Mouse (Mus musculus) liver, postnatal 0 days (tissue): ENCODE data around the gene Slc22a14.

ENCODE experiments used
- CTCF ChIP-seq: sonication (generic); IDR thresholded peaks from 2 replicates; pipeline ENCODE4 v1.5.1; 2016; ENCODE audit warnings: antibody characterized with exemption, low read depth
- EP300 ChIP-seq: IDR thresholded peaks from 2 replicates; pipeline ENCODE4 v1.6.1; 2016; ENCODE audit warnings: antibody characterized with exemption, low read depth, mild to moderate bottlenecking

DNA sequence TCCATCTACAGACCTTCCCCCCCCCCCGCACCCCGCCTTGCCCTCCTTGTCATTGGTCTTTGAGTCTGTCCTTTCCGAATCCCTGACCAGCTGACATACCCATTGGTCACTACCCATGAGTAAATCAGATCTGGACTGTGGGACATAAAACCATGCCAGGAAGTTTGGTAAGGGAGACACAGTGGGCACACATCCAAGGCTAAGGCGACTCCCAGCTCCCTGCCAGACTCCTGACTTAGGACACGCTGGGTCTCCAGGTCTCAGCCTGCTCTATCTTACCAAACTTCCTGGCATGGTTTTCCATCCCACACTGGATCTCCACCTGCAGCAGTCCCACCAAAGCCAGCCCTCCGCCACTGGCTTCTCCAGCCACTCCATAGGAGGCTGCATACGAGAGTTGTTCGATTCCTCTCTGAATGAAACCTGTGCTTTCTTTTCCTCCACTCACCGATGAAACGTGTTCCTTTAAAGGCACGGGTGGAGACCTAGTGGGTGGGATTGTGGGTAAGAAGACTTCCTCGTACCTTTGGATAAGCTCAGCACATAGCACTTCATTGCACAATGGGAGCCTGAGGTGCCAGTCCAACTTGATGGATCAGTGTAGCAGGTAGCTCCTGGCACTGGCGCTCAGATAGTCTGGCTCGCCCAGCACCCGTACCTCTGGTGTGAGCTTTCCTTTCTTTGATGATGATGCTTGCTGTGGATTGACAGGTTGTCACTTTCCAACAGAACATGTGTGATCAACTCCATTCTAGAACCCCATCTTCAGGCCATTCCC is 35.0 kb downstream of the Slc22a14 start:
- TF ChIP-seq CTCF: no peak
- TF ChIP-seq EP300: no peak
